Mouse (Mus musculus) adrenal gland, adult 18-20 months (tissue): ENCODE results near the gene Nemp1. TPM values are rescaled to one million over a fixed set of nuclear protein-coding genes. Genes with fewer than 3 reads are reported as not detected.
A peak's percentile ranks its signal among the peaks of the same experiment; 100 is the strongest.

Experiments used
- DNase-seq, 2 experiments: peaks; one replicate each; pipeline ENCODE4 v3.0.0; 2021 to 2022; ENCODE audit warnings: low spot score in 2 of 2
- long read RNA-seq, 2 experiments: library from polyadenylated mRNA; stranded (forward); transcript quantifications; one replicate each; pipeline ENCODE4 v2.0.0; 2021
- total RNA-seq, 2 experiments: library from RNA; stranded (reverse); gene quantifications; 1 replicate in 1 of 2; 2 replicates in 1 of 2; pipeline ENCODE4 v1.2.3; 2021

Gene Nemp1
- 1 to 10 TPM; 5.0 to 5.4 TPM for total RNA-seq
- long read RNA-seq, experiment 1, full-length matches to known transcripts = 3 of 3 reads
- long read RNA-seq, experiment 1, partial matches to known transcripts = 0 of 3 reads
- long read RNA-seq, experiment 1, other reads (novel, unspliced or antisense) = 0 of 3 reads
- long read RNA-seq, experiment 2, partial matches to known transcripts = 0 of 7 reads
- long read RNA-seq, experiment 2, other reads (novel, unspliced or antisense) = 6 of 7 reads

GRCm38 (mm10) chr10:127666501-127667268 lies at the start of gene Nemp1:
Gene Nemp1, plus strand, starts transcription at chr10:127666901.
- DNase-seq = peak; percentile 88 to 89

- no peak for DNase-seq
These were observed 49.4 kb upstream of the Nemp1 start for GRCm38 (mm10) chr10:127617294-127617693.

- DNase-seq = peak in 1 of 2 experiments; percentile 25
These were observed 48.5 kb upstream of the Nemp1 start for GRCm38 (mm10) chr10:127618173-127618572.

GRCm38 (mm10) chr10:127619119-127619721 lies 47.5 kb upstream of the Nemp1 start:
- DNase-seq = no peak

GRCm38 (mm10) chr10:127619941-127620405 lies 46.7 kb upstream of the Nemp1 start:
- DNase-seq = peak in 1 of 2 experiments; percentile 40

GRCm38 (mm10) chr10:127620406-127621190 lies 46.1 kb upstream of the Nemp1 start, which contains the start of gene Lrp1:
Gene Lrp1, minus strand, starts transcription at chr10:127621148.
- DNase-seq = peak in 1 of 2 experiments; percentile 40

GRCm38 (mm10) chr10:127621191-127622056 lies 45.3 kb upstream of the Nemp1 start:
- DNase-seq = peak; percentile 84 to 87

- DNase-seq = peak; percentile 68 to 73
These were observed 44.7 kb upstream of the Nemp1 start for GRCm38 (mm10) chr10:127622057-127622392.

- no peak for DNase-seq
These were observed 44.0 kb upstream of the Nemp1 start for GRCm38 (mm10) chr10:127622661-127623060.

GRCm38 (mm10) chr10:127623439-127624216 lies 43.1 kb upstream of the Nemp1 start:
- no peak for DNase-seq

- no peak for DNase-seq
These were observed 40.3 kb upstream of the Nemp1 start for GRCm38 (mm10) chr10:127626433-127626832.

- peak in 1 of 2 experiments; percentile 21 for DNase-seq
These were observed 35.2 kb upstream of the Nemp1 start for GRCm38 (mm10) chr10:127631261-127632214.

- no peak for DNase-seq
These were observed 33.9 kb upstream of the Nemp1 start for GRCm38 (mm10) chr10:127632668-127633271.

GRCm38 (mm10) chr10:127640421-127640820 lies 26.3 kb upstream of the Nemp1 start:
- DNase-seq = no peak

GRCm38 (mm10) chr10:127641861-127642771 lies 24.6 kb upstream of the Nemp1 start:
- peak; percentile 91 to 95 for DNase-seq

GRCm38 (mm10) chr10:127642772-127643552 lies 23.7 kb upstream of the Nemp1 start, which contains the start of gene Stat6:
Gene Stat6, plus strand, starts transcription at chr10:127642986.
- peak; percentile 70 to 78 for DNase-seq
